Mouse (Mus musculus): Measurements from ENCODE around the gene Olfr507. TPM values are rescaled to one million over a fixed set of nuclear protein-coding genes. Genes with fewer than 3 reads are reported as not detected.
"Not testable (repeated sequence)": the region's sequence is repeated elsewhere in the genome, so short reads cannot be mapped to it uniquely, and the experiment has no call there.

The Olfr507 gene
- not detected in 2 replicates for polyA plus RNA-seq (2016; fragmentation: Nextera tagmentation; extraction: Ambion mirVana)

- Histone ChIP-seq H3K4me2 (replicated peaks) (no peak within 1 kb of the TSS), H3K4me1 (no peaks in the 10 kb centered on the region), H3K4me3 (no peak within 1 kb of the TSS), H3K9ac (no peak within 1 kb of the TSS), H3K36me3 (no peaks in the 10 kb centered on the region), H3K9me3 (no peaks in the 10 kb centered on the region), H3K27me3 (no peaks in the 10 kb centered on the region), H3K27ac (no peak within 1 kb of the TSS)
- no peak for ATAC-seq (ENCODE audit: insufficient number of reproducible peaks, insufficient read depth, low FRiP score, low TSS enrichment)
- whole genome bisulfite sequencing = 80% methylated on average over 2 of the region's 2 CpGs
These were observed at the start of gene Olfr507 for GRCm38 (mm10) chr7:108621514-108621913. Gene Olfr507 (plus strand): TSS chr7:108621814.

- H3K4me2 ChIP-seq (replicated peaks) = no peak overlapping the region
- ATAC-seq (ENCODE audit: insufficient number of reproducible peaks, insufficient read depth, low FRiP score, low TSS enrichment) = 0 out of 2 replicates have a peak, but pooled peaks have one; percentile 60
- no peak overlapping the region for H3K4me3 ChIP-seq
- no peaks in the 10 kb centered on the region for H3K9me3 ChIP-seq
- no peaks in the 10 kb centered on the region for H3K36me3 ChIP-seq
- no peaks in the 10 kb centered on the region for H3K4me1 ChIP-seq
- no peak overlapping the region for H3K9ac ChIP-seq
- H3K27ac ChIP-seq = no peak overlapping the region
- no peaks in the 10 kb centered on the region for H3K27me3 ChIP-seq
- WGBS = 89% methylated on average over 1 of the region's 1 CpGs
These were observed 31.8 kb upstream of the Olfr507 start for GRCm38 (mm10) chr7:108589797-108590196.

DNA sequence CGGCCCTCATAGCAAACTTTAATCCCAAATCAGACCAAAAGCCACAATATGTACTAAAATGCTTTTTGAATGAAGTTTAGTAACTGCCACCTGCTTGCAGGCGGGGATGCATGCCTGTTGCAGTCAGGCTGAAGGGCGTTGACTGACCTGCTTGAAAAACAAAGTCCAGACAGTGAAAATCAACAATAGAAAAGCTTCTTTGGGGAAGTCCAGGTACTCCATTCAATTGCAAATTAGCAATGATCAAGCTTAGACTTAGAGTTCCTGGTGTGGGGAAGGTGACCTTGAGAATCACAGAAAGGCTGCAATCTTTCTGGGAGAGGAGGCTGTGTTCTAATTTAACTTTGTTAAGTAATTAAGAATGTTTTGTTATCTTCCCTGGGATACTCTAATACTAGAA is 19.7 kb upstream of the Olfr507 start:
- not testable (repeated sequence) for H3K4me3 ChIP-seq; H3K27ac ChIP-seq; H3K36me3 ChIP-seq; H3K4me1 ChIP-seq; ATAC-seq (ENCODE audit: insufficient number of reproducible peaks, insufficient read depth, low FRiP score, low TSS enrichment); H3K9ac ChIP-seq; H3K27me3 ChIP-seq; H3K4me2 ChIP-seq (replicated peaks); H3K9me3 ChIP-seq
- WGBS = 82% methylated on average over 3 of the region's 3 CpGs

DNA sequence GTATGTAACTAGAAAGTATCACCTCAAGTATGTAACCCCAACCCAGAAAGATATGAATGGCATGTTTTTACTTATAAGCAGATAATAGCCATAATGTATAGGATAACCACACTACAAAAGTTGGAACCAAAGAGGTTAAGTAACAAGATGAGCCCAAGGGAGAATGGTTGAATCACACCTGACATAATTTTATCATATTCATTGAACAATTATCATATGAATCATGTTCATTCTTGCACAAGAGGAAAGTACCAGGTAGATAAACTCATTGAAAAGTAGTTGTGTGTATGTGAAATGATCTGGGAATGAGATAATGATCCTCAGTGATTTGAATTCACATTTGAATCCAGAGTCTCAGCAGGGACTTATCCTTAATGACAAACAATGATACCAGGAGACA is 11.1 kb upstream of the Olfr507 start, which contains the start of gene Olfr506:
Gene Olfr506, plus strand, starts transcription at position 301 of the 400 bp plus-strand sequence.
- no peaks in the 10 kb centered on the region for H3K4me1 ChIP-seq
- H3K4me3 ChIP-seq = no peak within 1 kb of the TSS
- no peaks in the 10 kb centered on the region for H3K36me3 ChIP-seq
- no peak within 1 kb of the TSS for H3K27ac ChIP-seq
- H3K9me3 ChIP-seq = no peaks in the 10 kb centered on the region
- H3K27me3 ChIP-seq = no peaks in the 10 kb centered on the region
- no peak for ATAC-seq (ENCODE audit: insufficient number of reproducible peaks, insufficient read depth, low FRiP score, low TSS enrichment)
- no peak within 1 kb of the TSS for H3K9ac ChIP-seq
- H3K4me2 ChIP-seq (replicated peaks) = no peak within 1 kb of the TSS

GRCm38 (mm10) chr7:108614110-108614509 is 7.5 kb upstream of the Olfr507 start:
- H3K4me2 ChIP-seq (replicated peaks) = no peak overlapping the region
- no peaks in the 10 kb centered on the region for H3K4me1 ChIP-seq
- no peak for ATAC-seq (ENCODE audit: insufficient number of reproducible peaks, insufficient read depth, low FRiP score, low TSS enrichment)
- H3K27me3 ChIP-seq = no peaks in the 10 kb centered on the region
- H3K27ac ChIP-seq = no peak overlapping the region
- WGBS = 86% methylated on average over 2 of the region's 2 CpGs
- no peak overlapping the region for H3K9ac ChIP-seq
- H3K4me3 ChIP-seq = no peak overlapping the region
- no peaks in the 10 kb centered on the region for H3K9me3 ChIP-seq
- H3K36me3 ChIP-seq = no peaks in the 10 kb centered on the region

DNA sequence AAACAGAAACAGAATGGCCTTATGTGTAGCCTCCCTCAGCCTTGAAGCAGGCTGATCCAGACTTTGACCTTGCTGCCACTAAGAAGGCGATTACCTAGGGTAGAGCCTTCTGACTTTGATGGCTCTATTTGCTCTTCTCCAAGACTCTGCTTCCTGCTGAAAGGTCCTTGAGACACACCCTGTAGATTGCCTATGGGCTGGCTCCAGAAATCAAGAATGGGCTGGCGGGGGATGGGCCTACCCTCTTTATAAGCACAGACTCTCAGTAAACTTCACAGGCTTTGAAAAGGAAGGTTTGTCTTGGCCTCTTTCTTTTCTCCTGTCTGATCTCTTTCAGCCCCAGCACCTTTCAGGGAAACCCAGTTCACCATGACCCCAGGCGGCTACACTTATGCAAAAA is 4.8 kb upstream of the Olfr507 start:
- H3K4me3 ChIP-seq; H3K4me1 ChIP-seq; H3K36me3 ChIP-seq; H3K9me3 ChIP-seq; H3K27me3 ChIP-seq; H3K4me2 ChIP-seq (replicated peaks); H3K9ac ChIP-seq; ATAC-seq (ENCODE audit: insufficient number of reproducible peaks, insufficient read depth, low FRiP score, low TSS enrichment); H3K27ac ChIP-seq: not testable (repeated sequence)
- 54% methylated on average over 3 of the region's 3 CpGs for WGBS

- Histone ChIP-seq H3K9me3 (no peaks in the 10 kb centered on the region), H3K36me3 (no peaks in the 10 kb centered on the region), H3K27ac (no peak within 1 kb of the TSS), H3K4me2 (replicated peaks) (no peak within 1 kb of the TSS), H3K4me1 (no peaks in the 10 kb centered on the region), H3K9ac (no peak within 1 kb of the TSS), H3K4me3 (no peak within 1 kb of the TSS), H3K27me3 (no peaks in the 10 kb centered on the region)
- no peak for ATAC-seq (ENCODE audit: insufficient number of reproducible peaks, insufficient read depth, low FRiP score, low TSS enrichment)
- 81% methylated on average over 3 of the region's 3 CpGs for WGBS
These were observed 8.1 kb downstream of the Olfr507 start, which contains the start of gene Olfr508 for GRCm38 (mm10) chr7:108629694-108630093. Gene Olfr508 (plus strand): TSS chr7:108629994.

- H3K9ac ChIP-seq = no peak within 1 kb of the TSS
- no peak for ATAC-seq (ENCODE audit: insufficient number of reproducible peaks, insufficient read depth, low FRiP score, low TSS enrichment)
- no peak within 1 kb of the TSS for H3K4me2 ChIP-seq (replicated peaks)
These were observed 30.2 kb downstream of the Olfr507 start, which contains the start of gene Olfr509 for GRCm38 (mm10) chr7:108651806-108652205. Gene Olfr509 (minus strand): TSS chr7:108651906.

GRCm38 (mm10) chr7:108662419-108662818 is 40.8 kb downstream of the Olfr507 start:
- Histone ChIP-seq H3K36me3 (no peaks in the 10 kb centered on the region), H3K4me1 (no peaks in the 10 kb centered on the region), H3K27me3 (no peaks in the 10 kb centered on the region), H3K9ac (no peak overlapping the region), H3K4me2 (replicated peaks) (no peak overlapping the region), H3K4me3 (no peak overlapping the region), H3K27ac (no peak overlapping the region), H3K9me3 (no peaks in the 10 kb centered on the region)
- WGBS = 83% methylated on average over 3 of the region's 3 CpGs
- no peak for ATAC-seq (ENCODE audit: insufficient number of reproducible peaks, insufficient read depth, low FRiP score, low TSS enrichment)

More at GRCm38 (mm10) chr7:108651806-108652205, 30.2 kb downstream of the Olfr507 start, which contains the start of gene Olfr509:
- no peaks in the 10 kb centered on the region for H3K27me3 ChIP-seq
- no peaks in the 10 kb centered on the region for H3K36me3 ChIP-seq
- H3K4me1 ChIP-seq = no peaks in the 10 kb centered on the region
- H3K4me3 ChIP-seq = no peak within 1 kb of the TSS
- H3K9me3 ChIP-seq = no peaks in the 10 kb centered on the region
- no peak within 1 kb of the TSS for H3K27ac ChIP-seq

GRCm38 (mm10) chr7:108666118-108666517 is 44.5 kb downstream of the Olfr507 start, which contains the start of gene Olfr510:
Gene Olfr510 (plus strand): TSS chr7:108666418.
- no peak within 1 kb of the TSS for H3K27ac ChIP-seq
- no peak for ATAC-seq (ENCODE audit: insufficient number of reproducible peaks, insufficient read depth, low FRiP score, low TSS enrichment)
- no peaks in the 10 kb centered on the region for H3K9me3 ChIP-seq
- H3K27me3 ChIP-seq = no peaks in the 10 kb centered on the region
- no peak within 1 kb of the TSS for H3K4me2 ChIP-seq (replicated peaks)
- no peak within 1 kb of the TSS for H3K4me3 ChIP-seq
- WGBS = 90% methylated on average over 1 of the region's 1 CpGs
- H3K4me1 ChIP-seq = no peaks in the 10 kb centered on the region
- H3K36me3 ChIP-seq = no peaks in the 10 kb centered on the region
- no peak within 1 kb of the TSS for H3K9ac ChIP-seq

DNA sequence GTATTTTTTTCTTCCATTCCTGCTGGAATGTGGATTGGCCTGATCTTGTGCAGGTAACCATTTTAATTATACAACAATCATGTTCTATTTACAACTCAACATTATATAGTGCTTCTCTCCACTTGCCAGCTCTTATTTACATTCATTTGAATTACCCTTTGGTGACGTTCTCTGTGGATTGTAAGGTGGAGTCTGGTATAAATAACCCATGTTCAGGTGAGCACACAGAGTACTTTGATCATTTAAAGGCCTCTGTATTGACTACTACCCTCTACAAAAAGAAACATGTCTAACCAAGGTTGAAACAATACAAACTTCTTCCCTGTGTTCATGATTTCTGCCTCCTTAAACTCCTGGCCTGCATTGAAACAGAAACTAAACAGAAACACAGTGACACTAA is 49.4 kb downstream of the Olfr507 start:
- H3K9me3 ChIP-seq = no peaks in the 10 kb centered on the region
- WGBS = 61% methylated on average over 1 of the region's 1 CpGs
- H3K4me3 ChIP-seq = no peak overlapping the region
- no peak overlapping the region for H3K27ac ChIP-seq
- ATAC-seq (ENCODE audit: insufficient number of reproducible peaks, insufficient read depth, low FRiP score, low TSS enrichment) = no peak
- H3K36me3 ChIP-seq = no peaks in the 10 kb centered on the region
- H3K4me1 ChIP-seq = no peaks in the 10 kb centered on the region
- H3K9ac ChIP-seq = no peak overlapping the region
- no peaks in the 10 kb centered on the region for H3K27me3 ChIP-seq
- no peak overlapping the region for H3K4me2 ChIP-seq (replicated peaks)

Data from embryonic facial prominence, embryonic 12.5 days (tissue).